Mouse (Mus musculus): ENCODE data around the gene Ddx41.

The Ddx41 gene

DNA sequence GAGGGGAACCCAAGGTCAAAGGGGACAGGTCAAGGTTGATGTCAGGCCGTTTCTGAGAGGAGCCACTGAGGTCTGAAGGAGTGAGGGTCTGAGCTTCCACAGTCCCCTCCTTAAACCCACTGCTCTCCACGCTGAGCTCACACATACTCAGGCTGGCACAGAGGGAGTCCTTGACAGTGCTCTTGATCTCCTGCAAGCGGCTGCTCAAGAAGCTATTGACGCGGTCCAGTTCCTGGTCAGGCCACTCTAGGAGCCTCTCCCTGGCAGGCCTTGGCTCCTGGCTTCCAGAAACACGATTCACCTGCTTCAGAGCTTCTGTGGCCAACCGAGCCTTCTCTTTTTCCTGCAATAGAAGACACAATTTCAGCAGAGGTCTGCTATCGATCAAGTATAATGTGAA lies 7.0 kb upstream of the Ddx41 start:
- DNase-seq (ENCODE audit: inconsistent age in 2 of 2, low spot score in 1 of 2) = no peak

- DNase-seq (ENCODE audit: inconsistent age in 2 of 2, low spot score in 1 of 2) = no peak
Measured at GRCm38 (mm10) chr13:55542891-55543290, 6.4 kb upstream of the Ddx41 start.

DNA sequence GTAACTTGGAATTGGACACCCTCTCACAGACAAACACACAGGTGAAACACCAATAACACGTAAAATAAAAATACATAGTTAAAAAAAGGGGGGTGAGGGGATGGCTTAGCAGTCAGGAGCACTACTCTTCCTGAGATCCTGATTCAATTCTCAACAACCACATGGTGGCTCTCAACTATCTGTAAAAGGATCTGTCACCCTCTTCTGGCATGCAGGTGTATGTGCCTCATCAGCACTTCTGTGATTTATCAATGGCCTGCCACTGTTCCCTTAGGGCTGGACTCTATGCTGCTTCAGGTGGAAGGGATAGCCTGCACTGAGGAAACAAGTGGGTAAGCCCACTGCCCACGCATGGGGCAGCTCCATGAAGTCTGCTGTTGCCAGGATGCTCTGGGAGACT lies 4.5 kb upstream of the Ddx41 start:
- DNase-seq (ENCODE audit: inconsistent age in 2 of 2, low spot score in 1 of 2) = peak in 1 of 2 experiments; percentile 62

DNA sequence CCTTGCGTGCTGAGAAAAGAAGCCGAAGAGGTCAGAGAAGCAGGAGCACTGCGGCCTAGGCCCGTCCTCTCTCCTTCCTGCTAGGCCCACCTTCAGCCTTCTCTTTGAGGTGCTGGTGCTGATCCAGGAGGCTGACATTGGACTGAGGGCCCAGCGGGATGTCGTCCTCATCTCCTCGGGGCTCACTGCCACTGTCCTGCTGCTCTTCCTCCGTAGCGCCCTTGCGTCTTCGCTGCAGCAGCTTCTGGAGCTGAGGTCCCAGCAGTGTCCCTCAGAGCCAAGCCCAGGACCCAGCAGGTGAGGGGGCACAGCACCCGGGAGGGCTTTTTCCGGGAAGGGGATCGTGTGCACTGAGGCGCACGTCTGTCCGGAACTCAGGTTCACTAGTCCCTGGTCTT lies 663 bp downstream of the Ddx41 start:
- DNase-seq (ENCODE audit: inconsistent age in 2 of 2, low spot score in 1 of 2) = no peak

DNA sequence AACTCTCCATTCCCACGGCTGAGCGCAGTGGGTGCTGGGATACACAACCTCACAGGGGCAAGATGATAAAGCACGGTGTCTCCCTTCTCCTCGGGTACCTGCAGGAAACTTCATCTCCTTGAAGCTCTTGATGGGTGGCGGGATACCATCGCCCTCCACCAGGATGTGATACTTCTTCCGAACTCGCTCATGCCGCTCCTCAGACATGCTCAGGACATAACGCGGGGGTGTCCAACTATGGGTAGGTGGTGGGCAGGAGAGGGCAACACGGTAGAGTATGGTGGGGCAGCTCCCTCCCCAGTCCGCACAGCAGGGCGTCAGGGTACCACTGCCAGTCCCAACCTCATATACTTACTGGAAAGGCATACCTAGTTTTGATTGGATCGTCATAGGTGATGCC lies 1.3 kb downstream of the Ddx41 start:
- no peak for DNase-seq (ENCODE audit: inconsistent age in 2 of 2, low spot score in 1 of 2)

DNA sequence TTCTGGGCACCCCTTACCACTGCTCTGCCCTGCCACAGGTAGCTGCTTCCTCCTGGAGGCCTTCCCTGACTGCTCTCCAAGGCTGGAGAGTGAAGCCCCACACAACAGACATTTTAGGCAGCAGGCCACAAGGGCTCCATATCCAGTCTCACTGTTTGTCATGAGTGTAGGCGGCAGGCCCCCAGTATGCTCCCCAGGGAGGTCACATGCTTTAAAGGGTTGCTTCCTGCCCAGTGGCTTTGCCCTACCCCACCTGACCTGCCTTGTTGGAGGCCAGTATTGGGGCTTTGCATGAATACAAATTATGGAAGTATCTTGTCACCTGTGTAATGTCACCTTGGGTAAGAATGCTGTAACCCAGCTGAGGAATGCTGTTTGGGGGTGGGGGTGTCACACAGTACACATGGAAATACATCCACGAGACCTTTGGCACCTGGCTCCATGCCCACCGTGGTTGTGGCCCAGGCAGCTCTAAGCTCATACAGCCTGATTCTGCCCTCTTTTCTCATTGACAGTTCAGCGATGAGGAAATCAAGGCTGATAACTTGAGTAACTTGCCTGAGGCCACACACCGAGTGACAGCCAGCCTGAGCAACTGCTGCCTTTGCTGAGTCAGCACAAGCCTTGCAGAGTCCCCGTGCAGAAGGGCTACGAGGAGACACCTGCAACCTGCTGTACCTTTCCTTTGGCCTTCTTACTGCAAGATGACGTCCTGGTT lies 7.1 kb downstream of the Ddx41 start, which contains the start of gene Dok3:
Gene Dok3 (minus strand): TSS at position 99 of the 718 bp plus-strand sequence.
- peak in 1 of 2 experiments; percentile 68 for DNase-seq (ENCODE audit: inconsistent age in 2 of 2, low spot score in 1 of 2)

GRCm38 (mm10) chr13:55527834-55528772 lies 8.4 kb downstream of the Ddx41 start:
- peak in 1 of 2 experiments; percentile 52 for DNase-seq (ENCODE audit: inconsistent age in 2 of 2, low spot score in 1 of 2)

GRCm38 (mm10) chr13:55527212-55527611 lies 9.2 kb downstream of the Ddx41 start:
- no peak for DNase-seq (ENCODE audit: inconsistent age in 2 of 2, low spot score in 1 of 2)

GRCm38 (mm10) chr13:55525733-55526553 lies 10.5 kb downstream of the Ddx41 start:
- no peak for DNase-seq (ENCODE audit: inconsistent age in 2 of 2, low spot score in 1 of 2)

DNA sequence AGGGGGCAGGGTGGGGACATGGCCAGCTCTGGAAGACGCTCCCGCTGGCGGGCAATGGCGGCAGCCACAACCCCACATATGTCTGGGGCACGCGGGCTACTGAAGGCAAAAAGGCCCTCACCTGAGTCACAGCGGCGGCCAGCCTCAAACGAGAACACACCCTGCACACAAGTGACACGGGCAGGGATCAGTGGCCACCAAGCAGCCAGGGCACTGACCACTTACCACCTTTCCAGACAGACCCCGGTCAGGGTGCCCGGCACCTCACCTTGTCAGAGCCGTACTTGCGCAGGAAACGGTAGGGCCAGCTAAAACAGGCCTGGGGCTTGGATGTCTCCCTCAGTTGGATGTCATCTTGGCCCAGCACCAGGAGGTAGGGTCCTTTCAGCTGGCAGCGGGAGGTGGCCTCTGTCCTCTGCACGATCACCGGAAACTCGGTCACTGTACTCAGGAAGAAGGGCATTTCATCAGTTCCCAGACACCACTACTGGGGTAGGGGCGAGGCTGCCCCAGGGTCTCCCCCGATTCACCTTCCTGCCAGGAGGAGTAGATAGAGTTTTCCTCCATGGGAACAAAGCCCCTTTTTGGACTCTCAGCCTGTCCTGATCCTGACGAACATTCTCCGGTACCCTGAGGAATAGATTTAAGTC lies 12.4 kb downstream of the Ddx41 start:
- no peak for DNase-seq (ENCODE audit: inconsistent age in 2 of 2, low spot score in 1 of 2)

- DNase-seq (ENCODE audit: inconsistent age in 2 of 2, low spot score in 1 of 2) = peak; percentile 64 to 77
Measured at GRCm38 (mm10) chr13:55523278-55523677, 13.2 kb downstream of the Ddx41 start.

DNA sequence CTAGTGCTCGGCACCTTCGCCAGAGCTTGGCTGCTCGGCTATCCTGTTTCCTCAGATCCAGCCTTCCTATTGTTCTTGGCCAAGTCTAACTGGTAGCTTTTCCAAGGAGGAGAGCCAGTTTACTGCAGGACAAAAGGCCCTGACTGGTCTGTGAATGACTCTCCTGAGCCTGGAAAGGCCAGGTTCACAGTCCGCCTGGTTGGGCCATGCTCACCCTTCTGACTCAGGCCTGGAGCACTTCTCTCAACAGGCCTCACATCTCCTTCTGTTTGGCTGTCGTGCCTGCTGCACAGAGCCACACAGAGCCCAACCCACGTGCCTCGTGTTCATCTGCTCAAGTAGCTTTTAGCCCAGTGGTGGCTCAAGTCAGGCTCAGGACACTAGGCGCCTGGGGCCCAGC lies 13.7 kb downstream of the Ddx41 start:
- DNase-seq (ENCODE audit: inconsistent age in 2 of 2, low spot score in 1 of 2) = no peak

DNA sequence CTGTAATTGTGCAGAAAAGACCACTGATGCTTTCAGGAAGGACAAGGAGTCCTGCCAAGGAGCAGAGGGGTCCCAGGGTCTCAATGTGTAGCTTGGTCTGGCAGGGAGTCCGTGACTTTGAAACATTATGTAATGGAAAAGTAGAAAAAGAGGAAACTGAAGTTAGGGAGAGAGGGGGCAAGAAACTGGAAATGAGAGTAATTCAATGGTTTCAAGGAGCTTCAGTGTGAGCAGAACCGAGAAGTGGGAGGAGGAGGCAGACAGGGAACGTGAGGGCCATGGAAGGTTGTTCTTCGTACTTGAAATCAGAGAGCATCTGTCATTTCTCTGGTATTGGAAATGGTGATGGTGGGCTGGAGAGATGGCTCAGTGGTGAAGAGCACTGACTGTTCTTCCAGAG lies 16.9 kb downstream of the Ddx41 start:
- no peak for DNase-seq (ENCODE audit: inconsistent age in 2 of 2, low spot score in 1 of 2)

GRCm38 (mm10) chr13:55516955-55517354 lies 19.5 kb downstream of the Ddx41 start:
- peak; percentile 86 to 96 for DNase-seq (ENCODE audit: inconsistent age in 2 of 2, low spot score in 1 of 2)

GRCm38 (mm10) chr13:55513828-55514227 lies 22.6 kb downstream of the Ddx41 start:
- no peak for DNase-seq (ENCODE audit: inconsistent age in 2 of 2, low spot score in 1 of 2)

DNA sequence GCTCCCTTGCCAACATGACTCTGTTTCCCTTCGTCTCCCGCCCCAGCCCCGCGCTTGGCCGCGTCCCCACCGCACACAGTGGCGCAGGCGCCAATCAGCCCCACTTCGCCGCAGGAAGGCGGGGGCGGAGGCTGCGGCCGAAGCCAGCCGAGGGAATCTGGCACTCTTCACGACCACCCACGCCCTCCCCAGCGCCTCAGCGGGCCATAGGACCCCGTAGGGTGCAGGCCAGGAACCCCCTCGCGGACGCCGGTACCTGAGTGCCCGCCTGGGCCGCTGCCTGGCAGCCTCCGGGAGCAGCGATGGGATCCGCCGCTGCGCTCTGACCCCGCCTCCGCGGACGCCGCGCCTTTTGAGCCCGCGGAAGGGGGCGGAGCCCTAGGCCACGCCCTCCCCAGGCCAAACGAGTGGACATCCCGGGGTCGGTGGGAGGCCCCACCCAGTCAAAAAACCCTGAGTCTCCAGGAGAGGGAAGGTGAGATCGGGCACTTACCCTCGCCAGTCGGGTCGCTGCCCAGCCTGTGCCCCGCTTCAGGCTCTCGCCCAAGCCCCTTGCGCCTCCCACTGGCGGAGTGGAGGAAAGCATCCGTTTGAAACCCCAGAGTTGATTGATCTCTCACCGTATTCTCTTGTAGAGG lies 23.2 kb downstream of the Ddx41 start, which contains the start of gene Pdlim7:
Gene Pdlim7 (minus strand): TSS at position 566 of the 638 bp plus-strand sequence.
- DNase-seq (ENCODE audit: inconsistent age in 2 of 2, low spot score in 1 of 2) = peak; percentile 92 to 98

- peak; percentile 56 to 81 for DNase-seq (ENCODE audit: inconsistent age in 2 of 2, low spot score in 1 of 2)
Measured at GRCm38 (mm10) chr13:55512379-55513031, 24.0 kb downstream of the Ddx41 start.

DNA sequence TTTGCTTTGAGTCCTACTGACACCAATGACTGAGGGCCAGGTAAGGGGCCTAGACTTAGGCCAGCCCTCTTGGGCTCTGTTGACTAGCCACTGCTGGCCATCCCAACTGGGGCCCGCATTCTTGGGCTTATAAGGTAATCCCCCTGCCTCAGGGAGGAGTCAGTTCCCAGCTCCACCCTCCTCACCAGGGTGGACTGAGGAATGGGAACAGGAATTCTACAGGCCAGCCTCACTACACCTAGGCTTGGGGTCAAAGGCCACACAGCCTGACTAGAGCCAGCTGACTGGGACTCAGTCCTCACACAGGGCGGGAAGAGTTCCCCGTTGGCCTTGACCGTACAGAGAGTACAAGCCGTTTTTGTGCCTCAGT lies 25.0 kb downstream of the Ddx41 start:
- DNase-seq (ENCODE audit: inconsistent age in 2 of 2, low spot score in 1 of 2) = no peak

DNA sequence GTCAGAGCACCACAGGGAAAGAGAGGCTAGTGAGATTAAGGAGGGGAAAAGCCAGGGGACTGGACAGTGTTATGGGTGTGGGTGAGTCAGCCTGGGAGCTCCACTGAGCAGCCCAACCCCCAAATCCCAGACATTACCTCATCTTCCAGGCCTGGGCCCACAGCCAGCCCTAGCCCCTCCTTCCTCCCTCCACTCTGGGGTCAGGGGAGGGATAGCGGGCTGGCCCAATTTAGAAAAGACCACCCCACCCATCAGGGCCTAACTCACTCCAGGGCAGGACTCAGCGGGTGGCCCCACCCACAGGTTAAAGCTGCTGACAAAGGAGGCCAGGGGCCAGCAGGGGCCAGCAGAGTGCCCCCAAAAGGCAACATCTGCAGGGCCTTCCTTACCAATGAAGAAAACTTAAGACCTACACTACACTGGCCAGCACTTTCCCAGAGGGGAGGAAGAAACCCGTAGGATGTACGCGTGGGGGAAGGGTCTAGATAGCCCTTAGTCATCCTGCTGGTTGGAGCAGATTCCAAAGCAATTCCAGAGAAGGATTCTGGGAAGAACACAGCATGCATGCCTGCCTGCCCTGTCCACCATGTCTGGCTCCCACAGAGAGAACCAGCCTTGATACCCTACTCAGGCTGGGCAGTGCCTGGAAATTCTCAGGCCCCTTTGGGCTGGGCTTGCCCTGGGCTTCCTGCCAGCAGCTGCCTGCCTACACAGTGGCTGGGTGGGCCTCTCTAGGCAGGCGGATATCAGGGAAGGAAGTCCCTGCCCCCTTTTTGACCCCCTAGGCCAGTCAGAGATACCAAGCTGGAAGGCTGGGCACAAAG lies 25.6 kb downstream of the Ddx41 start:
- peak; percentile 80 to 86 for DNase-seq (ENCODE audit: inconsistent age in 2 of 2, low spot score in 1 of 2)

Data from adrenal gland, adult (tissue).